ENCODE assay signal across 10 mouse cellular contexts in the genomic region with DNA sequence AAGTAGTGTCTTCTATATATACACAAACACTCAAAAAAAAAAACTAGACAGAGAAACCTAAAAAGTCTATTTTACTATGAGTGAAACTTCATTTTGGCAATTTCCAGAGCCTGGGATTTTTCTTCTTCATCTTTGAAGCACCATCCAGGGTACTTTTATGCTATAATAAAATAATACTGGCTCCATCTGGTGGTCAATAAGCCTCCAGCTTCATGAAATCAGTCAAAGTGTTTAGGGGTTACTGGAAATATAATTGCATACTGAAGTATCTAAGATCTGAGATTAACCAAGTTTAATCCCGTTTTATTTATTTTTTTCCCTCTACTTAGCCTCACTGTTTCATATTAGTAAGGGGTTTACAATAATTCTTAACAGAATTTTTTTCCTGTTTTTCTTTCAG.
DNase-seq lines count a peak whose midpoint lies in the region; ATAC-seq lines count a peak whose summit lies in the region.
"Had no signal": no experiment of that assay in that cellular context is flagged by ENCODE, and none has a peak within 500 bp of the region (broad histone marks: within the 10 kb centered on the region; RNA-seq: fewer than 3 reads in every experiment).

No protein-coding gene starts in this region.

- no peak overlapping the region for H3K4me3 ChIP-seq in forebrain, embryonic 14.5 days (ENCODE audit: low read depth, low read length)
- H3K4me3 ChIP-seq in forebrain, embryonic 12.5 days (replicated peaks): no peak overlapping the region
- H3K4me3 ChIP-seq: lung, embryonic 15.5 days had no signal

- H3K36me3 ChIP-seq in forebrain, embryonic 14.5 days (ENCODE audit: control insufficient read depth, insufficient read depth, low read length): no peaks in the 10 kb centered on the region
- no peaks in the 10 kb centered on the region for H3K36me3 ChIP-seq in forebrain, embryonic 12.5 days (replicated peaks)
- H3K36me3 ChIP-seq: lung, embryonic 15.5 days had no signal

- no peak for ATAC-seq in forebrain, embryonic 14.5 days
- ATAC-seq in forebrain, embryonic 12.5 days (ENCODE audit: low FRiP score): no peak
- peak; percentile 58 for ATAC-seq in megakaryocyte progenitor cell, adult 5-6 weeks (replicated peaks; ENCODE audit: poor library complexity)

- no peak overlapping the region for H3K27ac ChIP-seq in forebrain, embryonic 14.5 days (ENCODE audit: low read depth, low read length)
- H3K27ac ChIP-seq in forebrain, embryonic 12.5 days: no peak overlapping the region
- H3K27ac ChIP-seq: lung, embryonic 15.5 days had no signal

- H3K27me3 ChIP-seq in forebrain, embryonic 14.5 days (replicated peaks; ENCODE audit: control insufficient read depth, insufficient read depth, low read length): no peaks in the 10 kb centered on the region
- H3K27me3 ChIP-seq in forebrain, embryonic 12.5 days: no peaks in the 10 kb centered on the region
- H3K27me3 ChIP-seq: lung, embryonic 15.5 days had no signal

- 76% methylated on average over 1 of the region's 1 CpGs for WGBS in forebrain, embryonic 14.5 days
- 78% methylated on average over 1 of the region's 1 CpGs for WGBS in forebrain, embryonic 12.5 days

- intact Hi-C loops in gastrocnemius, postnatal 36 days (cut with DNase I): loop anchor here (5.0 kb wide), 1 partner anchor 394 kb away; a partner anchor contains a TSS

- H3K4me1 ChIP-seq in forebrain, embryonic 14.5 days (ENCODE audit: control insufficient read depth, insufficient read depth, low read length): no peaks in the 10 kb centered on the region
- 0 out of 2 replicates have a peak, but pooled peaks cover 6% of the 10 kb centered on the region for H3K4me1 ChIP-seq in forebrain, embryonic 12.5 days

- H3K9me3 ChIP-seq in forebrain, embryonic 14.5 days (replicated peaks; ENCODE audit: control insufficient read depth, low read length): no peaks in the 10 kb centered on the region
- no peaks in the 10 kb centered on the region for H3K9me3 ChIP-seq in forebrain, embryonic 12.5 days
- H3K9me3 ChIP-seq: lung, embryonic 15.5 days had no signal

- no peak overlapping the region for H3K9ac ChIP-seq in forebrain, embryonic 14.5 days (ENCODE audit: low read length)
- no peak overlapping the region for H3K9ac ChIP-seq in forebrain, embryonic 12.5 days
- H3K9ac ChIP-seq: lung, embryonic 15.5 days had no signal

- no peak overlapping the region for H3K4me2 ChIP-seq in forebrain, embryonic 14.5 days (ENCODE audit: low read length)
- no peak overlapping the region for H3K4me2 ChIP-seq in forebrain, embryonic 12.5 days
- H3K4me2 ChIP-seq: lung, embryonic 15.5 days had no signal

- peak; percentile 83 for DNase-seq in forebrain, embryonic 14.5 days (ENCODE audit: low spot score)
- peak; percentile 58 for DNase-seq in layer of hippocampus, adult 9-10 months (ENCODE audit: low spot score)
- DNase-seq in layer of hippocampus, postnatal 36 days: no peak
- peak; percentile 10 for DNase-seq in Muller cell, postnatal 12 days (ENCODE audit: inconsistent ontology term)
- no peak for DNase-seq in urinary bladder, postnatal 10 days (ENCODE audit: low spot score)
- DNase-seq in gastrocnemius, postnatal 36 days: no peak
- DNase-seq: right cerebral cortex, adult 18-20 months had no signal

Comparison
In these comparisons a context has a peak if more than half of its experiments do, and no peak if none do; other contexts are left out.
1. DNase-seq: peak in forebrain, embryonic 14.5 days (single experiment), layer of hippocampus, adult 9-10 months (single experiment) and Muller cell, postnatal 12 days (single experiment); none in layer of hippocampus, postnatal 36 days (0 of 2), urinary bladder, postnatal 10 days (single experiment) and gastrocnemius, postnatal 36 days (0 of 2).